Mouse (Mus musculus) thymus, adult 18-20 months (tissue): ENCODE measurements around the gene Wnk2.

ENCODE experiments used
- DNase-seq, 2 experiments: peaks; one replicate each; pipeline ENCODE4 v3.0.0; 2022; ENCODE audit warnings: mixed read lengths in 2 of 2

The Wnk2 gene

DNA sequence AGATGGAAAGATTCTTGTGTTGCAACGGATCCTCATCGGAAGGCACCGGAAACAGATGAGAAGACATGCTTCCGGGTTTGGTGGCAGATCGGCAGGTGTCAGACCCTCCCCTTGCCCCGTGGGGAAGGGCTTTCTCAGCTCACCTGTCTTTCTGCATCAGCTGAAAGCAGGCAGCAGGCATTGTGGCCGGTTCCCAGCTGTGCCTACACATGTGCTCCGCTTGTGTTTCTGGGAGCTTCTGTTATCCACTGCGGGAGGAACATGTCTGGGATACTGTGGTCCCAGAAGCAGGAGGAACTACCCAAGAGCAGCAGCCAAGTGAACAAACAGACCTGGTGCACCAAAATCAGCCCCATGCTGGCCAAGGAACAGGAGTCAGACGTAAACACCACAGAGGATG is 27.7 kb upstream of the Wnk2 start:
- DNase-seq = no peak

DNA sequence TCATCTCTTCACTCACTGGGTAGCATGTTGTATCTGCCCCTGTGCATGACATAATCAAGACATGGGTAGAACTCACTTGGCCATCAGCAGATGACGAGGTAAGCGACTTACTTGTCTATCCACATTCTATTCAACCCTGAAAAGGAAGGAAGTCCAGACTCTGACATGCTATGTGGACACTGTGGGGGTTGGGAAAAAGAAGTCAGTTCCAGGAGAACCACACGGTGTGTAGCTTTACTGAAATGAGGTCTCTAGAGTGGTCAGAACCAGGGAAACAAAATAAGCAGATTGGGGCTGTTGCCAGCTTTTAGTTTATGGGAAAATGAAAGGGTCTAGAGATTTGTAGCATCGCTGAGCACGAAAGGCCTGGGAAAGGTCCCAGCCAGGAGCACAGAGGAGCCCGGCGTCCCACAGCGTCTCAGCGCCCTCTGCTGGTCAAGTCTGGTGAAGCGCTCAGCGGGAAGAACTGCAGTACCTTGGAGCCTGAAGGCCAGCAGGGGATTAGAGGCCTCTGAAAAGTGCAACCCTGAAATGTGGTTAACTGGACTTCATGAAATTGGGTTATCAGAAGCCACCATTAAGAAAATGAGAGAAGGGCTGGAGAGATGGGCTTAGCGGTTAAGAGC is 25.3 kb upstream of the Wnk2 start:
- peak; percentile 46 to 48 for DNase-seq

GRCm38 (mm10) chr13:49172335-49172734 is 24.5 kb upstream of the Wnk2 start:
- no peak for DNase-seq

GRCm38 (mm10) chr13:49171729-49172128 is 23.9 kb upstream of the Wnk2 start:
- no peak for DNase-seq

- DNase-seq = no peak
These were observed 22.8 kb upstream of the Wnk2 start for GRCm38 (mm10) chr13:49170623-49171022.

DNA sequence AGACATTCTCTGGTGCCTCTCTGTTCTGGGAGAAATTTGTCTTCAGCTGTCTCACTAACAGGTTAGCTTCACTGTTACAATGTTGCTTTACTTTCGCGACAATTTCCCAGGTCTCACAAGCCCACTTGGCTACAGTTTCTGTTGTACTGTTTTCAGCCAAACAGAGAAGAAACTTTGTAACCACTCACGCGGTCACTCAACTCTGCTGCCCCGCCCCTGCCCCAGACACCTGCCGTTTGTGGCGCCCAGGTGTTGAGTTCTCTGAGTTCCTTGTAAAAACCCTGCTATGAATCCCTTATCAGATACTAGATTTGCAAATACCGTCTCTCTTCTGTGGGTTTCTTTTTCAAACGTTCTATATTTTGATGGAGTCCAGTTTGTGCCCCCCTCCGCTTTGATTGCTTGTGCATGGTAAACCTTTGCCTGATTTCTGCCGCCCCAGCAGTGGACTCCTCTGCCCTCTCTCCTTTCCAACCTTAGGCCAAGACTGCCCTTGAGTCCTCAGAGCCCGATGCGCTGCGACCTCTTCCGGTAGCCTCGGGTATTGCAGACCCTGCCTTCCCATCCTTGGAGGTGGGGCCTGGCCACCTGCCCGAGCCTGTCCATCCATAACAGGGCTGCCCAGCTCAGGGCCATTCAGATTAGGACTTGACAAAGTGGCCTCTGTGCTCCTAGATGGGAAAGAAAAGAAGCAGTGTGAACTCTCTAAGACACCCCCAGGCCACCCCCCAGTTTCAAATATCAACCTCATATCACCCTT is 21.8 kb upstream of the Wnk2 start:
- peak; percentile 26 to 34 for DNase-seq

- no peak for DNase-seq
These were observed 19.3 kb upstream of the Wnk2 start for GRCm38 (mm10) chr13:49167081-49167480.

DNA sequence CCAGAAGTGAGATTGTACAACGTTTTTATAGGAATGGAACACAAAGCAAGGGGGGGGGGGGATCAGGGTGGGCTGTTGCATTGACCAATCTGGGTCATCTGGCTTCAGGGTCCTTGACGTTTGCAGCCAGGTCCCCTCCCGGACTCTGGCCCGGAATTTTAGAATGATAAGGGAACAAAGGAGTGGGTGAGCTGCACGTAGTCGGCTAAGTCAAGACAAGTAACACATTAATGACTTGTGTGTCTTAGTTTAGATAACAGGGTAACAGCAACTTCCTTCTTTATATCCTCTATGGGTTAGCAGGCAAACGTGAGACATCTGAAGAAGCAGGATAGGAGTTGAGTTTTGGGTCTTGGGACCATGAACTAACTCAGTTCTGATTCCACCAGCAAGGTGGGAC is 15.8 kb upstream of the Wnk2 start:
- no peak for DNase-seq

DNA sequence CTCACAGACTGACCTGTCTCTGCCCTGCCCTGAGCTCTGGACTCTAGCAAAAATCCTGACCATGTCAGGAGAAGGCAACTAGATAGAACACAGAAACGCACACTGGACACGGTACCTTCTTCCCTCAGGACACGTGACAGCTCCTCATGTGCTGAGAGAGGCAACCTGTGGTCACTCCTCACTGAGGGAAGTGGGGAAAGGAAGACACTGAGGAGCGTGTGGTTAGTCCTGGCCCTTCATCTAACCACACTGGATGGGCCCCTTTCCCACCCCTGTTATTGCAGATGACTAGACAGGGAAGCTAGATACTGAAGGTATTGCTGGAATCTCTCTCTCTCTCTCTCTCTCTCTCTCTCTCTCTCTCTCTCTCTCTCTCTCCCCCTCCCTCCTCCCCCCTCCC is 14.9 kb upstream of the Wnk2 start:
- no peak for DNase-seq

DNA sequence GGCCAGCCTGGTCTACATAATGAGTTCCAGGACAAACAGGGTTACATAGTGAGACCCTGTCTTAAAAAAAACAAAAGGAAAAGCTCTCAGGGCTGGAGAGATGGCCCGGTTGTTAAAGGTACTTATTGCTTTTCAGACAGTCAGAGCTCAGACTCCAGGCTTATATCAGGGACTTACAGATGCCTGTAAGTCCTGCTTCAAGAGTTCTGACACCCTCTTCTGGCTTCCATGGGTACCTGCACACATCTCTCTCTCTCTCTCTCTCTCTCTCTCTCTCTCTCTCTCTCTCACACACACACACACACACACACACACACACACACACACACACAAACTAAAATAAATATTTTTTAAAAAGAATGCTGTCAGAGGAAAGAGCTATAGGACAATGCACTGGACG is 13.4 kb upstream of the Wnk2 start:
- no peak for DNase-seq

- no peak for DNase-seq
These were observed 10.4 kb upstream of the Wnk2 start for GRCm38 (mm10) chr13:49158040-49158713.

DNA sequence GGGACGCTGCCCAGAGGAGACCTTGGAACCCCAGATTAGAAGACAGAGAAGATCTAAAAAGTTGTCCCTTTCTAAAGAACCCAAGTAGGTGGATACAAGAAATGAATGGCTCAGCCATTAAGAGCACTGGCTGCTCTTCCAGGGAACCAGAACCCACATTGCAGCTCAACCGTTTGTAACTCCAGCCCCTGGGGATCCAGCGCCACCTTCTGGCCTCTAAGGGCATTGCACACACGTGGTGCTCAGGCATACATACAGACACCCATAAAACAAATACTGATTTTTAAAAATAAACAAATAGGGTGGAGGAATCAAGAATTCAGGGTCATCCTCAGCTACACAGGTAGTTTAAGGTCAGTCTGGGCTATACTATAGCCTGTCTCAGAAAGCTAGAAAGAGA is 8.8 kb upstream of the Wnk2 start:
- no peak for DNase-seq

GRCm38 (mm10) chr13:49154621-49155020 is 6.8 kb upstream of the Wnk2 start:
- no peak for DNase-seq

GRCm38 (mm10) chr13:49154028-49154427 is 6.2 kb upstream of the Wnk2 start:
- DNase-seq = no peak

DNA sequence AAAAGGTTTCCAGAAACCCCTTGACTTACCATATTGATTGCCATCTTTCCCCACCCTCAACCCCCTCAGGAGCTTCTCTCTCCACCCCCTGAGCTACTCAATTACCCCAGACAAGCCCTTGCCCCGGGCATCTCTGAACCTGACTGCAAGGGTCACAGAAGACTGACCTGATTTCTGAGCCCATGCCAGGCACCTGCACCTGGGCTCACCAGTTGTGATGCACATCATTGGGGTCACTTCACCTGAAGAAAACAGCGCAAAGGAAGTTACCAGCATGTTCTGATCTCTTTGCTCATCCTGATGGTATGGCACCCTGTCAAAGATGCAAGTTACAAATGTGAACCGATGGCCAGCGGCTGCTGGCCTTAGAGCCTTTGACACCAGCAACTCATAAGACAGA is 873 bp upstream of the Wnk2 start:
- no peak for DNase-seq

DNA sequence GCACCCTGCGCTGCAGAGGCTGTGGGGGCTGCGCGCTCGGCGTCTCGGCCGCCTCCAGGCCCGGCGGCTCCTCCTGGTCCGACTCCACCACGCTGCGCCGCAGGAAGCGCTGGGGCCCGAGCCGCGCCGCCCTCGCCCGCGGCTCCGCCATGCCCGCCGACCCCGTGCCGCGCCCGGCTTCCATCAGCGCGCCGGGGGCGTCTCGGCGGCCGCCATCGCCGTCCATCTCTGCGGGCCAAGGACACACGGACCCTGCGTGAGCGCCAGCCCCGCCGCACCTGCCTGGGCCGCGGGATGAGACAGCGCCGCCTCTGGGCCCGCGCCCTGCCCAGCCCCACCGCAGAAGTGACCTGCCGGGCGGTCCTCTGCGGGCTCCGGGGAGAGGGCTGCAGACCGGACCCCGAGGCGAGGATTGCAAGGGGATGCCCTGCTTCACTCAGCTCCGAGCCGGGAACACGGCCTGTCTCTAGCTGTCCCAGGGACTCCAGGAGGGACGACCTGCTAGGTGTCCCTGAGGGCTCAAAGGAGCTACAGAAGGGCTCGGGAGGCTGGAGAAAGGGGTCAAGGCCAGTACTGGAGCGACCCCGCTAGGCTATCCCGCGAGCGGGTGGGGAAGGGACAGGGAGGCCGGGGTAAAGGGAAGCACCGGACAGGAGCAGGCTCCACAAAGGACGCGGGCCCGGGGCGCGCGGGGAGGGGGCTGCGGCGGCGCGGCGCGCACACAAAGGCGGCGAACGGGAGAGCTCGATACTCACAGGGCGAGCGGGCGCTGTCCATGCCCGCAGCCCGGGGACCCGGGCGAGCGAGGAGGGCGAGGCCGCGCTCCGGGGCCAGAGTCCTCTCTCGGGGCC is 582 bp downstream of the Wnk2 start:
- no peak for DNase-seq

DNA sequence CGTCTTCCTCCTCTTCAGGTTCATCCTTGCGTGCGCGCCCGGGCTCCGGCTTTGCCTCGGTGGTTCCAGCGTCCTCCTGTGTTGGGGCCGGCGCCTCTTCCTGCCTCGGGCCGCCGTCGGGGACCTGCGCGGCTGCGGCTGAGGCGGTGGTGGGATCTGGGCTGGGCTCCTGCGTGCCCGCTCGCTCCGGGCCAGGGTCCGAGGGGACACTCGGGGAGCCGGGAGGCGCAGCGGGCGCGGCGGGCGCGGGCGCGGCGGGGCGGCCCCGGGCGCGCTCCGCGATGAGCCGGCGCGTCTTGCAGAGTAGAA is 1.2 kb downstream of the Wnk2 start:
- no peak for DNase-seq

- DNase-seq = no peak
These were observed 1.6 kb downstream of the Wnk2 start for GRCm38 (mm10) chr13:49146040-49146697.

- DNase-seq = no peak
These were observed 2.4 kb downstream of the Wnk2 start for GRCm38 (mm10) chr13:49145396-49145795.

DNA sequence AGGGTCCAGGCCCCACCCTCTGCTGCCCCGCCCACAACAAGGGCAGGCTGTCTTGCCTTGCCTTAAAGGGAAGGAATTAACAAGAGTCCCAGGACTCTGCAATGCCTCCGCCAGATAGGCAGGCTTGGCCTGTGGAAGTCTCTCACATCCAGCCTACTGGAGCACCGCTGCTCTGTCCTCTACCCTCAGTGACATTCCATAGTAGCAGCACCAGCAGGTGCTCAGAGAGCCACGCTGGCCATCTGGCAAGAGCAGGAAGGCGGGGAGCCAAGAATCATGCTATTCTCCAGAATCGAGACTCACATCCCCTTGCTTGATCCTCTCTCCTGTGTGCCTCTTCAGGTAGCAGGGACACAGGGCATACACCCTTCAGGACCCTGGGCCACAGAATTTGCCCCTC is 3.4 kb downstream of the Wnk2 start:
- DNase-seq = no peak

DNA sequence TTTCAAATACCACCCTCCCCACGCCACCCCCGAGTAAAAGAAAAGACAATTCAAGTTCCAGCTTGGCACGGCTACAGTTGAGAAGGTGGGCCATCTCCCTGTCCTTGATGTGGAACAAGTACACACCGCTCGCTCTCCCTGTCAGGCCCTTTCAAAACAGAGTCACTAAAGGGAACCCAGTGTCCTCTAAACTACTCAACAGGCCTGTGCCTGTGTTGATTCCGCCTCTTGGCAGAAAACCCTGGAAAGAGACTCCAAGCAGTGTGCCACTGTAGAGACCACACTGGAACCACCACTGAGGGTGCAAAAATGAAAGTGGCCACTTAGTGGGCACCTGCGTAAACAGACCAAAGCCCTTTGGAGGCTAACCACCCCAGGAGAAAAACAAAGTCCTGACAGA is 4.5 kb downstream of the Wnk2 start:
- DNase-seq = no peak

GRCm38 (mm10) chr13:49142396-49142795 is 5.4 kb downstream of the Wnk2 start:
- DNase-seq = no peak

GRCm38 (mm10) chr13:49140567-49140966 is 7.2 kb downstream of the Wnk2 start:
- DNase-seq = no peak
